Mouse (Mus musculus) right cerebral cortex, postnatal 4 days (tissue): Measurements from ENCODE around the gene Mrpl22.
"Not testable (repeated sequence)": the region's sequence is repeated elsewhere in the genome, so short reads cannot be mapped to it uniquely, and the experiment has no call there.

Experiments used
- DNase-seq: peaks from one replicate; pipeline ENCODE4 v3.0.0-alpha.2; 2022

The Mrpl22 gene

DNA sequence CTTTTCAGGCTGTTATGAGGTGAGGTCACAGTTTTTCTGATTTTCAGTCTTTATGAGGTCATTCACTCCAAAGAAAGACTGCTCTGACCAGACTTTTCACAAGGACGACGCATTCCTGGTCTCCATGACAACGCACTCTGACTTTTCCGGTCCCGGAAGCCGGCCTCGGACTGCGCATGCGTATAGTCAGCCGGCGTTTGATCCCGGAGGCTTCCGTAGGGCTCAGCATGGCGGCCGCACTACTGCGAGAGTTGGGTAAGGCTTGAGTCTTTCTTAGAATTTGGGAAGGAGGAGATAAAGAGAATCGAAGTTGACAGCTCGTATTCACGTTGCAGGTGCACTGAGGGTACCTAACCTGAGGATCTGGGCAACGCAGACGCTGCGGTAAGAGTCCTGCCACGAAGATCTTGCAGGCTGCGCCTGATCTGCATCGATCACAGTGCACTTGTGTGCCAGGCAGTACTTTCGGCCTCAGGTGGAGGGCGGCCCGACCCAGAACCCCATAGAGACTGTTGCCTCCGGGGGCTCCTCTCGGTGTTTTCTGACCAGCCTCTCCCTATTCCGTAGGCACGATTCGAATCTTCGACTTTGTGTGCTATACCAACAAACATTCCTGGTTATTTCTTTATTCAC, at the start of gene Mrpl22:
Gene Mrpl22 (plus strand): TSS at position 203 of the 633 bp plus-strand sequence.
- DNase-seq = peak; percentile 97

DNA sequence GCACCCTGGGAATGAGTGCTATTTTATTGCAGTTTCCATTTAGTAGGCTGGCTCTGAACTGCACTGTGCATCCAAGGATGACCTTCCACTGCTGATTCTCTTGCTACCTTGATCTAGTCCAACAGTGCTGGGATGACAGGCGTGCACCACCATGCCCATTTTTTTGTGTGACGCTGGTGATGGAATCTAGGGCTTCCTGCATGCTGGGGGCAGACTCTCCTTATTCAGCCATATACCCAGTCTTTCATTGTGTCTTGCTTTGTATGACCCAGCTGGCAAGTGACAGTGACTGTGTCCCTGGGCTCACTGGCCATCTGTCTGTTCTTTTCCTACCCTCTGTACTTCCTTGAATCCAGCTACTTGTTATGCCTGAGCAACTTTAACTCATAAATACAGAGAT, 47.8 kb upstream of the Mrpl22 start:
- DNase-seq = no peak

GRCm38 (mm10) chr11:58125021-58125420, 46.4 kb upstream of the Mrpl22 start:
- no peak for DNase-seq

DNA sequence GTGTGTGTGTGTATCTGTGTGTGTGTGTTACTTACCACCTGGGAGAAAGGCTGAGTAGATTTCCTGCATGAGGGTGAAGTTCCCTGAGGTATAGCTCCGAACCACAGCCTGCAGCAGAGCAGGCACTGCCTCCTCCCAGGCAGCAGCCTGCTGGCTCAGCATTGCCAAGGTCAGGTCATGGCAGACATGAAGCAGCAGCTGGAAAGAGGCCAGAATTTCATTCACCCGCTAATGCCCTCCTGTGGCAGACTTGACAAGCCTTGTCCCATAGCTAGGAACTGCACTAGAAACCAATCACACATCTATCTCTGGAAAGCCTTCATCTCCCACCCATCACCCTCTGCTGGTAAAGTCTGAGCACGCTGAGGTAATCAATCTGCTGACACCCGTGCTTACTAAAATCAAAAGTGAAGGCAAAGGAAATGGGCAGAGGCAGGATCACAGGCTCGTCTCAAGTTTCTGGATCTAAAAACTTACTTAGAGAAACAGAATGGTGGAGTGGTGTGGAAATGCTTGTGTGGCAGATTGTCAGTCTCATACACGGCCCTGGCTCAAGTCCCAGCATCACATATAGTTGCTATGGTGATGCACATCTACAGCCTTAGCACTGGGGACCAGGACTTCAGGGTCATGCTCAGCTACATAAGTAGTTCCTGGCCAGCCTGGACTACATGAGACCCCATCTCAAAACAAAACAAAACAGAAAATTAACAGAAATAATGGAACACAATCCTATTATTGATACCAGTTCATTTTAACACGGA, 44.9 kb upstream of the Mrpl22 start:
- peak; percentile 17 for DNase-seq

DNA sequence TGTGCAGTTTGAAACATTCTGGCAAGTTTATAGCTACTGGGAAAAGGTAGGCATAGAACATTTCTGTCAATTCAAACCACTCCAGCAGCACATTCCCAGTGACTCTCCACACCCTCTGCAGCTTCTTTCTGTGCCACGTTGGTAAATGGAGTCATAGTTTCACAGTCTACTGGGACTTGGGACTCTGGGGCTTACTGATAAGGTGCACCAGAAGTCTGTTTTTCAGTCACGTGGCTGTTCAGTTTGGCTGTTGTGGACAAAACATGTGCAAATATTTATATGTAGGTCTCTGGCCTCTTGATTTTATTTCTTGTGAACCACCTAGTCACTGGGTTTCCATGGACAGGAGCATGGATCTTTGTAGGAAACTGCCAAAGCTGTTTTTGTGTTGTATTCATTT, 43.9 kb upstream of the Mrpl22 start:
- DNase-seq = no peak

GRCm38 (mm10) chr11:58129302-58129843, 42.1 kb upstream of the Mrpl22 start:
- DNase-seq = no peak

GRCm38 (mm10) chr11:58132026-58132425, 39.4 kb upstream of the Mrpl22 start:
- DNase-seq = no peak

DNA sequence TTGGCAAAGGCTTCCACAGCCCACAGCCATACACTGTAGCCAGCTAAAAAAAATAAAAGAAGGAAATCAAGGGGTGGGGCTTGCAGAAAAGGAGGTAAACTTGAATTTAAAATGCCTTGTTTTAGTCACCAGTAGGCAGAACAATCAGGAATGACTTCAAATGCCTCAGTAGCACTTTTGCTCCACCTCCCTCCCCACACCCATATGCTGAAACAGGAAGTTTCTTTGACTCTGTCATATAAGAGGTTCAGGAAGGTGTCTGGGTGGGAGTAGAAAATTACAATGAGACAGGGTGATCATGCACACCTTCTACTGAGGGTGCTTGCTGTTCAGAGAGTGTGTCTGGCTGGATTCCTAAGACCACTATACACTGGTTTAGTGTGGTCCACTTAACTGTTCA, 36.6 kb upstream of the Mrpl22 start:
- no peak for DNase-seq

GRCm38 (mm10) chr11:58135296-58135695, 36.2 kb upstream of the Mrpl22 start:
- no peak for DNase-seq

GRCm38 (mm10) chr11:58136677-58137076, 34.8 kb upstream of the Mrpl22 start:
- no peak for DNase-seq

DNA sequence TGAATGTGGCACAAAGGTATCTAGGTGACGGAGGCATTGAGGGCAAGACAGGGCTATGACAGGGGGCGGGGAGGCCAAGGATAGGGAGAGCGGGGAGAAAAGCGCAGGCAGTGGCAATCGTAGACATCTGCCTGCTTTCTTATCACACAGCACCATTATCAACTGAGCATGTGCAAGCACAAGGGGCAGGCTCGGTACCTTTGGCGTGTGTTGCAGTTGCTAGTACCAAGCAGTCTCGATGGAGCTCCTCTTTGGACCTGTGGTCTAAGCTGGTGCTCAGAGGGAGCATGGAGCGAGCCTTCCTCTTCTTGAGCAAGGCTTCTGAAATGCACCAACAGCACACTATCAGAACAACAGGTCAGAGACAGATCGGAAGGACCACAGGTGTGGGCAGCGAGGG, 32.6 kb upstream of the Mrpl22 start:
- DNase-seq = no peak

GRCm38 (mm10) chr11:58139466-58139865, 32.0 kb upstream of the Mrpl22 start:
- no peak for DNase-seq

- peak; percentile 11 for DNase-seq
These were observed 27.6 kb upstream of the Mrpl22 start for GRCm38 (mm10) chr11:58143704-58144426.

- DNase-seq = no peak
These were observed 25.2 kb upstream of the Mrpl22 start for GRCm38 (mm10) chr11:58146241-58146640.

- DNase-seq = no peak
These were observed 16.0 kb upstream of the Mrpl22 start for GRCm38 (mm10) chr11:58155458-58155857.

GRCm38 (mm10) chr11:58156871-58157270, 14.6 kb upstream of the Mrpl22 start:
- DNase-seq = no peak

DNA sequence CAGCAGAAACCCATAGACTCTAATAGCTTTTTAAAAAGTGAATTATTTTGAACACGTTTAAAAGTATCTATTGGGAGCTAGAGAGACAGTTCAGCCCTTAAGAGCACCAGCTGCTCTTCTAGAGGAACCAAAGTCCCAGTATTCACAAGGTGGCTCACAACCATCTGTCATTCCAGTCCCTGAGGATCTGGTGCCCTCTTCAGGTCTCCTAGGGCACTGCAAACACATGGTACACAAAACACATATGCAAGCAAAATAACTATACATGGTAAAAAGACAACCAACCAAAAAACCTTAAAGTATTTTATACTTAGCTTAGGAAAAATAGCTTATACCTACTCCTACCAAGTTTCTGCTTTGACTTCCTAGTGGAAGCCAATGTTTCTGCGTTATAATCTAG, 6.4 kb upstream of the Mrpl22 start:
- no peak for DNase-seq

DNA sequence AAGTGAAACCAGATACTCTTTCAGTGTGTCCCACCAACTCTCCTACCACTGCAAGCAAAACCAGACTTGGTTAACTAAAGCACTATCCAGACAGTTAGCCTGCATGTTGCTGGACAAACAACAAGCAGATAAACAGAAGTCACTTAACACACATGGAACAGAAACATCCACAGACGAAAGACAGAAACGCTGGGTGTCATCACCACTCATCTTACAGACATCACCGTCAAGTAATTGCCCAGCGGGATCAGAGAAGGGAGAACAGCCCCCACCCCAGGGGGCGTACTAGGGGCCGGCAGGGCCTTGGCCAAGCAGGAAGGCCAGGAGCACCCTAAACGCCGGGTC, 3.7 kb upstream of the Mrpl22 start:
- no peak for DNase-seq

DNA sequence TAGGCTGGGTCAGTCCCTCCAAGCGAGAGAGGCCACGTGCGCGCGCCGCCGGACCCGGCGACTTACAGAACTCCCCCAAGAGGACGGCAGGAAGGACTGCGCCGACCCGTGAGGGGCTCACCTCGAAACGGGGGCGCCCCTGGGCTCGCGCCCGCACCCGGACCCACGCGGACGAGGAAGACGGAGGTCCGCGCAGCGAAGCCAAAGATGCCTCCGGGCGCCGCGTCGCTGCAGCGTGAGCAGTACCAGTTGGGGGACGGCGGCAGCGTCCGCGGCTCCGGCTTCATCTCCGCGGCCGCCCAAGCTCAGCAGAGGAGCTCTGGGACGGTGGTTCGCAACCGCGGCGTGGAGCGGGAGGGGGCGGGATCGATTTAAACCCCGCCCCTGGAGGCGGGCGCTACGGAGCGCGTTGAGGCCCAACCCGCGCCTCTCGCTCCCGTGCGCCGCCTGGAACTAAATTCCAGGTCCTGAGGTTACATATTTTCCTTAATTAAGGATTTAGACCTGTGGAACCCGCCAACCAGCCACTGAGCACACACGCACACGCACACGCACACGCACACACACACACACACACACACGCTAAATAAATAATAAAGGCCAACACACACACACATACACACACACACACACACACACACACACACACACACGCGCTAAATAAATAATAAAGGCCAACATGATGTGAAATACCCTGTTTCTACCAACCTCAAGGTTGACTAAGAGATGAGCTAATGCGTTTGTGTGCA, 3.1 kb upstream of the Mrpl22 start, which contains the start of gene Gemin5:
Gene Gemin5 (minus strand): TSS at position 373 of the 749 bp plus-strand sequence.
- DNase-seq = peak; percentile 87

DNA sequence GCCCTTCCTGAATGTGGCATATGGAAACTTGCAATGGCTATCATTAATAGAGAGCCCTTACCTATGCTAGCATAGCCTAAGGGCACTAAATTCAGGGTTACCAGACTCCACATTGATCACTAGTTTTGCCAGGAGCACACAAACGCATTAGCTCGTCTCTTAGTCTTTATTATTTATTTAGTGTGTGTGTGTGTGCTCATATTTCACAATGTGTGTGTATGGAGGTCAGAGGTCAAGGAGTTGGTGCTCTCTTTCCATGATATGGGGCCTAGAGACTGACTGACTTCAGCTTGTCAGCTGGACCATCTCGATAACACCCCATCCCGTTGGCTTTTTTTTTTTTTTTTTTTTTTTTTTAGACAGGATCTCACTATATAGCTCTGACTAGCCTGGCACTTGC, 1.8 kb upstream of the Mrpl22 start:
- no peak for DNase-seq

DNA sequence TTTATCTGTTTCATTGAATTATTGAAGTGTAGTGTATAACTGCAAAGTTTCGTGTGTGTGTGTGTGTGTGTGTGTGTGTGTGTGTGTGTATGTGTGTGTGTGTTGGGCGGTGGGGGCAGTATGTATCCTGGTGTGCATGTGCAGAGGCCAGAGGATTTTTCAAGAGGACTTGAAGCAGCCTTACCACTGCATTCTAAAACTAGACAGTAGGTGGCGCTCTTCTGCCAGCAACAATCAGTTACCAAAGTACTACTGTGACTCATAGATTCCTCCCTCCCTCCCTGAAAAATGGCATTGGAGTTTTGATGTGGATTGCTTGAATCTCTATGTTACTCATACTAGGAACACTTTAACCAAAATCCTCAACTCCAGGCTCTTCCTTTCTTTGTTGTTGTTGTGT, 8.1 kb downstream of the Mrpl22 start:
- DNase-seq = peak; percentile 70

- DNase-seq = not testable (repeated sequence)
These were observed 8.5 kb downstream of the Mrpl22 start for GRCm38 (mm10) chr11:58179986-58180385.

- no peak for DNase-seq
These were observed 9.3 kb downstream of the Mrpl22 start for GRCm38 (mm10) chr11:58180756-58181155.
